Mouse (Mus musculus) cerebellum, adult 8-10 months (tissue): ENCODE measurements around the gene Ascl3.

ENCODE experiments used
- DNase-seq: peaks from one replicate; pipeline ENCODE4 v3.0.0; 2022

The Ascl3 gene

GRCm38 (mm10) chr7:109731626-109732025 is at the start of gene Ascl3:
Gene Ascl3 (minus strand): TSS chr7:109731726.
- DNase-seq, result no peak

GRCm38 (mm10) chr7:109781087-109781469 is 49.6 kb upstream of the Ascl3 start:
- no peak for DNase-seq

DNA sequence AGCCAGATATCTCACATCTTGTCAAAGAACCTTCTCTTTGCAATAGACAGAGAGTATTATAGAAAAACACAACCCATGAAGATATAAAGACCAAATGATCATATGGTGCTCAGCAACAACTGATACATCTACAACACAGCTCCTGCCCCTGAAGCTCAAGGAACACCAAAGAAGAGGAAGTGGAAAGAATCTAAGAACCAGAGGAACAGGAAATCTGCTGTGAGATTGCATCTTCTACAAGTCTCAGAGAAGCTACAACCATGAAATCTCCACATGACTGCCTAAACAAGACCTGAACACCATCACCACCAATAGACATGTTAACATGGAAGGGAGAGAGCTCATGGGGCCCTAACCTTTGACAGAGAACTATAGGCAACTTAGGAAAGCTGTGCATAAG is 40.7 kb upstream of the Ascl3 start:
- no peak for DNase-seq

DNA sequence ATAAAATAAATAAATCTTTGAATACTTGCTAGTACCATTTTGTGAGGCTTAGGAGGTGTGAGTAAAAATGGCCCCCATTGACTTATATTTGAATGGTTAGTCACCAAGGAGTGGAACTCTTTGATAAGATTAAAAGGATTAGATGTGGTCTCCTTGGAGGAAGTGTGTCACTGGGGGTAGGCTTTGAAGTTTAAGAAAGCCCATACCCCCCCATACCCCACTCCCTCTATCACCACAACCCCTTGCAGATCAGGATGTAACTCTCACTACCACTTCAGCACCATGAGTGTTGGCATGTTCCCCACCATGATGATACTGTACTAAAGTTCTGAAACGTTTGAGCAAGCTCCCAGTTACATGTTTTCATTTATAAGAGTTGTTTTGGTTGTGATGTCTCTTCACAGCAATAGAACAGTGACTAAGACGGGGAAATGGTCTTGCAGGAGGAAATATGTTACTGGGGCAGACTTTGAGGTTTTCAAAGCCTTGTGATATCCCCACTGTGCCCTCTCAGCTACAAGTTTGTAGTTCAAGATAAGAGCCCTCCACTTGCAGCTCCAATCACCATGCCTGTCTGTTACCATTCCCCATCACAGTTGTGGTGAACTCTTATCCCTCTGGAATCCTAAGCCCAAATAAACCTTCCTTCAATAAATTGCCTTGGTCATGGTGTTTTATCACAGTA is 37.3 kb upstream of the Ascl3 start:
- no peak for DNase-seq

DNA sequence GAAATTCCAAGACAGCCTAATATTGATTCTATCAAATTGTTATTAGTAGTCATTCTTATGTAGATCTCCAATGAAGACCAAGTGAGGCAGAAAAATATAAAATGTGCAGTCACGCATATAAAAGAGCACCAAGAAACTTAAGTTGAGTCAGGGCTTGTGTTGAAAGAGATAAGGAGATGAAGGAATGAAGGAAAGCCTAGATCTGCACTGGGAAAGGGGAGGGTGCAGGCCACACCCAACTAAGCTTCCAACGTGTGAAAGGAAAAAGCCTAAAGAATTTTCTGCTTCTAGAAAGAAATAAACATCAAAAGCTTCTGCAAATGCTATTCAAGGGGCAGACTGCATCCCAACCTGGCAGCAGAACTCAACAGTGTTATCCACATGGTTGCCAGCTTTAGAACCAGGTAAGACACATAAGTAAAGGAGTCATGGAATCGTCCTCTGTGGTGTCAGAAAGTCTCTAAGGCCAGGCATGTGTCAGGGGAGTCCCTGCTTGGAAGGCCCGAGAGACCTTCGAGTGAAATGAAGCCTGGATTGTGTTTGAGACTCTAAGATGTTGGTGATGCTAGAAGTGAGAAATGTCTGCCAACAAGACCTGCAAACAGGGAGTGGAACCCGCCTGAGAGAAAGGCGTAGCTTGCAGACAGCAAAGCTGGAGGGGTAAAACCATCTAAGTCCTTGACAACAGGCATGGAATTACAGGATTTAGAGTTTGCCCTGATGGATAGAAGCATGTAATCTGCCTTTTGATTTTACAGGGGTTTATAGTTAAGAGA is 36.2 kb upstream of the Ascl3 start:
- DNase-seq, result no peak

DNA sequence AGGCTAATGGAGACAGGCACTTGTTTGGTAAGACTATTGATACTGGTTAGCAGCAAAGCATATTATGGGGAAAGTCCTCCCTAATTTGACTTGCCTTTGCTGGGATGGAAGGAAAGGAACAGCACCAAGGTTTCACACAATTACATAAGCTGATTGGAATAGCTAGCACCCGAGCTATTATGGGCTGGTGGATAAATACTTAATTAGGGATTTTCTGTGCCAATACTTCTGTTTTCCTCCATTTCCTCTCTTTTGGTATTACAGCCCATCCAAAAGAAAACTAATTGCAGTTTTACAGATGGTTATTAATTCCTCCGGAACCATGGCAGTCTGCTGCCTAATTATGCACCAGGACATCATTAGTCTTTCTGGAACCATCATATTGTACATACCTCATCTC is 32.5 kb upstream of the Ascl3 start:
- DNase-seq, result no peak

DNA sequence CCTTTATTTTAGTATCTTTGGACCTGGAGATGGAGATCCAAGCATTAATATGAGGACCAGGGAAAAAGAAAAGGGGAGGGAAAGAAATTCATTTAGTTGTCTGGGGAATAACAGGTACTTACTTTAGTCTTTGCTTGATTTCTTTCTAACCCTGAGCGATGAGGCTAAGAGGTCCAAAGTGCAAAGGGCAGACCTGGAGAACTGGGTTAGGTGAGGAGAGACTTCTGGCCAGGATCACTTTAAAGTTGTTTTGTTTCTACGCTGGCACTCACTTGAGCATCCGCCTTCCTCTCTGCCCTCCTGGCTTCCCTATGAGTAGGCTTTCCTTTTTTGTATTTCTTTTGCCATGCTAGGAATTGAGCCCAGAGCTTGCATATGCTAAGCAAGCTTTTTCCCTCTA is 24.8 kb upstream of the Ascl3 start:
- DNase-seq, result no peak

- no peak for DNase-seq
Observed at GRCm38 (mm10) chr7:109754034-109754433, 22.5 kb upstream of the Ascl3 start.

DNA sequence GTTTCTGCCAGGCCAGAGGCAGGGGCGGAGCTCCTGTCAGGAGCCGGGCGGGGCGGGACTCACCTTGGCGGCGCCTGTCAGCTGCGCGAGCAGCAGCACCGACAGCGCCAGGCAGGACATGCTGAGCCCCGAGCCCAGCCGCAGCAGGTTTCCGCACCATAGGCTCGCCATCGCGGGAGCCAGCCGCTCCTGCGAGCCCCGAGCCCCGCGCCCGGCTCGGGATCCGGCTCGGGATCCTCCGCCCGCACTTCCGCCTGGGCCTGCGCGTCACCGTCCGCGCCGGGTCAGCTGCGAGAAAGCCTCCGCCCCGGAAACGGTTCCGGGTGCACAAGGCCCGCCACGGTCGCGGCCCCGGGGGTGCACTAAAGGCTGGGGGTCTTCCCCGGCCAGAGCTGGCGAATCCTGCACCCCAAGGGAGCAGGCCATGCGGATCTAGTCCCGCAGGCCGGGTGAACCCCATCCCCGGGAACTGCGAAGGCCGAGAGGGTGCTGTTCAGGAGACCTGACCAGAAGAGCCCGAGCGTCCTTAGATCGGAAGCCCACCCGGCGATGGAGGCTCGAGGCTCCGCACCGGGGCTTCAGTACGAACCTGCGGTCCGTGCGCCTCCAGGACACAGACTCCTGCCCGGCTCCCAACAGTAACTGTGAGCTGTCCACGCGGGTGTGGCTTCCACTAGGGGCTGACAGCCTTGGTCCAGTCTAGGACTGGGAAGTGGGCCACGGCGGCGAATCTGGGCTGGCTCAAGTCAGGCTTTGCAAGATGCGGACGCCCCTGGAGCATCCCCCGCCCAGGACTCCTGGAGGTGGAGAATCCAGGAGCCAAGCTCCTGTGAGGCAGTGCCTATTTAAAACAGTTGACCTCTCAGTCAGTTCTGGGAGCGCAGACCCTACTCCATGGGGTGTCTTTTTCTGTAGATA is 20.7 kb upstream of the Ascl3 start, which contains the start of gene Tmem9b:
Gene Tmem9b, minus strand, starts transcription at position 868 of the 918 bp plus-strand sequence.
- peak; percentile 73 for DNase-seq

- DNase-seq, result no peak
Observed at GRCm38 (mm10) chr7:109751427-109752007, 20.0 kb upstream of the Ascl3 start.

- DNase-seq, result no peak
Observed at GRCm38 (mm10) chr7:109747747-109748146, 16.2 kb upstream of the Ascl3 start.

GRCm38 (mm10) chr7:109741703-109742102 is 10.2 kb upstream of the Ascl3 start:
- DNase-seq, result no peak

DNA sequence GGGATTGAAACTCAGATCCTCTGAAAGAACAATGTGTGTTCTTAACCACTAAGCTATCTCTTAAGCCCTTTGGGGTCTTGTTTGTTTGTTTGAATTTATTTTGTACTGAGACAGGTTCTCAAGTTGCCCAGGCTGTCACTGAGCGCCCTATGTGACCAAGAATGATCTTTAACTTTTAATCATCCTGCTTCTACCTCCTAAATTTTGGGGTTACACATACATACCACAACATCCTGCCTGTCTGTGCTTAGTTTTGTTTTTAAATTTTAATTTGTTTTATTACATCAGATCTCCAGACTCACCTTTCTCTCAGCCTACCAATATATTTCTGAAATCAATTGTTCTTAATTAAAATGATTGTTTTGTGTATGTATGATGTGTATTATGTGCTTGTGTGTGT is 9.5 kb upstream of the Ascl3 start:
- no peak for DNase-seq

DNA sequence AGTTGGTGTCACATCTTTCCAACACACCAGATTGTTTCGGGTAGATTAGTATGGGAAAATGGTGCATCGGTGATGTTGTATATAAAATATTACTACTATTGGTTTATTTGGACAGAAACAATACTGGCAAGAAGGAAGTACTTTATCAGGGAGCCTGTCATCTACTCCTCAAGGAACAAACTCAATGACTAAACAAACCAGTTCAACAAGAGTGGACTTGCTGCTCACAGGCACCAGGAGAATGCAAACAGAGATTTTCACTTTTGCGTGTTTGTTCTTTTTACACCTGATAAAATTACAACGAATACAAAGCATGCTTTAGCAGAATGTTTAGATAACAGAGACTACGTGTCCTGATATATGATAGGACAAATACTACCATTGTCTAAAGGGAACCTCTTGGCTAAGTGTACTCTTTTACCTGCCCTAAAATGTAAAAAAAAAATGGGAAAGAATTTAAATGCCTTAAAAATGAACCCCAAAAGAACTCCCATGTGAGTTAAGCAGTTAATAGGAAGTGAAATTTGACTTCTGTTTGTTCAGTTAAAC is 8.4 kb upstream of the Ascl3 start:
- no peak for DNase-seq

- no peak for DNase-seq
Observed at GRCm38 (mm10) chr7:109734806-109735205, 3.3 kb upstream of the Ascl3 start.

- no peak for DNase-seq
Observed at GRCm38 (mm10) chr7:109723697-109724096, 7.8 kb downstream of the Ascl3 start, which contains the start of gene BC051019. Gene BC051019 (minus strand): TSS chr7:109723850.

DNA sequence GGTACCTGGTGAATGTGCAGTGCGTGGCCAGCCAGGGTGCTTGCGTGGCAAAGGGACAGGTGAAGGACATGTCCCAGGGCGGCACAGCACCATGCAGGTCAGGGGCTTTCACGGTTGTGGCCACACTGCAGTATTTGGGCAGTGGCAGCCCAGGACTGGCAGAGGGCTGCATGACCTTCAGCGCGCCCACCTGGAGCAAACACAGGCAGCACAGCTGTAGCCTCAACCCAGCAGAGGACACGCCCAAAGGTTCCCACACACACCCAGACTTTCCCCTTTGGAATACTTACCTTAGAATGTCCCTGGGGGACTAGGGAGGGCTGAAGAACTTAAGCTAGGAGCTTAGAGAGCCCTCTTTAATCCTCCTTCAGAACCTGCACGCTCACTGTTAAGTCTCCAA is 8.4 kb downstream of the Ascl3 start:
- no peak for DNase-seq

- DNase-seq, result no peak
Observed at GRCm38 (mm10) chr7:109722618-109723017, 8.9 kb downstream of the Ascl3 start.

- peak; percentile 32 for DNase-seq
Observed at GRCm38 (mm10) chr7:109719286-109719685, 12.2 kb downstream of the Ascl3 start.

DNA sequence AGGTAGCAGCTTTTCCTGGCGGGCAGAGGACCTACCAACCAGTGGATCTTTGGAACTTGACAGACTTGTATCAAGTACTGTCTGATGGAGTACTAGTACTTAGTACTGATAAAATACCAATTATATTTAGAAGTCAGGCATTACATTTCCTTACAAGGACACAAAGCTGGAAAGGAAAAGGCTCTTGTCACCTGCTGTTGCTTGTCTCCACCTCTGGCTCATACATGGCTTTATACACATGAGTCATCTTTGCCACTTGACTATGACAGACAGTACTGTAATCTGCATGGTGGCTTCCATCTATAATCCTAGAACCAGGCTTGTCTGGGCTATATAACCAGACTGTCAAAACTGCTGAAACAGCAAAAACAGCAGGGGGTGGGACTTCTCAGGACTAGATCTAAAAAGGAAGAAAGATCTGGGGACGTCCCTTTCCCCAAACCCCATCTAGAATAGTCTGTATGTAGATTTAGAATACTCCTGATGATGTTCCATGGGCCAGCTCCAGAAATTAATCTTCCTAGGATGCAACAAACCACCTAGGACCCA is 18.0 kb downstream of the Ascl3 start:
- DNase-seq, result no peak

- no peak for DNase-seq
Observed at GRCm38 (mm10) chr7:109712198-109712597, 19.3 kb downstream of the Ascl3 start.

GRCm38 (mm10) chr7:109710069-109710468 is 21.5 kb downstream of the Ascl3 start:
- no peak for DNase-seq
